Mouse (Mus musculus) hindbrain, postnatal 0 days (tissue): ENCODE measurements at regions not wholly inside any gene's neighbourhood (a gene's known extent, or its start where the extent isn't known, plus 50 kb on each side); places are given as distances from the start of the nearest gene placed in this dataset.

Source experiments
- ATAC-seq: fragments of 200-750 bp; cut with Nextera tagmentation; 2 replicates; pipeline ENCODE4 v1.8.0; 2017; ENCODE audit warnings: mild to moderate bottlenecking, moderate TSS enrichment, moderate library complexity
- DNase-seq: peaks from one replicate; pipeline ENCODE4 v3.0.0-alpha.2; 2015; ENCODE audit warnings: low spot score
- H3K27ac ChIP-seq: fragments of 300-500 bp; sonication (generic); 2 replicates; pipeline ENCODE4 v1.5.1; 2014; ENCODE audit warnings: mild to moderate bottlenecking
- H3K27me3 ChIP-seq: fragments of 300-500 bp; sonication (generic); 2 replicates; pipeline ENCODE4 v1.6.1; 2014; ENCODE audit warnings: low read length, mixed read lengths; ENCODE audit not compliant: insufficient read depth
- H3K36me3 ChIP-seq: fragments of 300-500 bp; sonication (generic); 2 replicates; pipeline ENCODE4 v1.6.1; 2014; ENCODE audit warnings: low read length, mixed read lengths; ENCODE audit not compliant: insufficient read depth
- H3K4me1 ChIP-seq: fragments of 300-500 bp; sonication (generic); 2 replicates; pipeline ENCODE4 v1.6.1; 2014; ENCODE audit warnings: antibody characterized with exemption, low read length, mixed read lengths; ENCODE audit not compliant: insufficient read depth
- H3K4me2 ChIP-seq: fragments of 300-500 bp; sonication (generic); 2 replicates; pipeline ENCODE4 v1.6.1; 2014; ENCODE audit warnings: low read depth, mild to moderate bottlenecking, low read length, moderate library complexity, mixed read lengths
- H3K4me3 ChIP-seq: fragments of 300-500 bp; sonication (generic); 2 replicates; pipeline ENCODE4 v1.5.1; 2014; ENCODE audit warnings: low read length
- H3K9ac ChIP-seq: fragments of 300-500 bp; sonication (generic); replicated peaks from 2 replicates; pipeline ENCODE4 v1.6.1; 2014; ENCODE audit warnings: mild to moderate bottlenecking, low read length, moderate library complexity, mixed read lengths
- H3K9me3 ChIP-seq: fragments of 300-500 bp; sonication (generic); 2 replicates; pipeline ENCODE4 v1.6.1; 2016; ENCODE audit warnings: low read length, mixed read lengths
- CTCF ChIP-seq: IDR thresholded peaks from 2 replicates; pipeline ENCODE4 v1.5.1; 2016; ENCODE audit warnings: antibody characterized with exemption, control low read depth, low read depth
- WGBS: fragments of 180-500 bp; shearing (Covaris S2); extraction: QIAGEN DNeasy Blood & Tissue Kit; methylation state at CpG from one replicate; pipeline ENCODE4 v1.1.7; 2014; 5-methylcytosine and 5-hydroxymethylcytosine counted together

DNA sequence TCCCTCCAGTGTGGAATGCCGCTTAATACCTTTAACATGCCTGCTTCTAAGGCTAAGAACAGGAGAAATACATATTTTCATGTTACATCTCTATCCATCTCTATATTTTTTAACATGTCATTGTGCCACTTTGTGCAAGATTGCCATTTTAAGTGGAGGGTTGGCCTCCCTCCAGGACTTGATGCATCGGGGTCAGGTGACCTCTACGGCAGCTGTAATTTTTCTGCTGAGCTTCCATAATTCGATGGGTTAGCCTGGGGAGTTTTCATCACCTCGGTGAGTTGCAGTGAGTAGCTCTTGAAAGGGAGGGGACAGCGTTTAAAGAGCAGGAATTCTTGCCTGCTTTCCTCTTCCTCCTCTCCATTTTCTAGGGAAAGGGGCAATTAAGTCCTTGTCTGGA lies 203.6 kb downstream of the Rpl10-ps3 start:
- Histone ChIP-seq H3K27ac (no peak overlapping the region), H3K9ac (no peak overlapping the region), H3K27me3 (no peaks in the 10 kb centered on the region), H3K36me3 (no peaks in the 10 kb centered on the region), H3K9me3 (no peaks in the 10 kb centered on the region), H3K4me2 (no peak overlapping the region), H3K4me3 (no peak overlapping the region), H3K4me1 (0 out of 2 replicates have a peak, but pooled peaks cover 7% of the 10 kb centered on the region)
- WGBS, result 49% methylated on average over 6 of the region's 6 CpGs
- no peak for ATAC-seq
- DNase-seq, result no peak
- TF ChIP-seq CTCF, result no peak

DNA sequence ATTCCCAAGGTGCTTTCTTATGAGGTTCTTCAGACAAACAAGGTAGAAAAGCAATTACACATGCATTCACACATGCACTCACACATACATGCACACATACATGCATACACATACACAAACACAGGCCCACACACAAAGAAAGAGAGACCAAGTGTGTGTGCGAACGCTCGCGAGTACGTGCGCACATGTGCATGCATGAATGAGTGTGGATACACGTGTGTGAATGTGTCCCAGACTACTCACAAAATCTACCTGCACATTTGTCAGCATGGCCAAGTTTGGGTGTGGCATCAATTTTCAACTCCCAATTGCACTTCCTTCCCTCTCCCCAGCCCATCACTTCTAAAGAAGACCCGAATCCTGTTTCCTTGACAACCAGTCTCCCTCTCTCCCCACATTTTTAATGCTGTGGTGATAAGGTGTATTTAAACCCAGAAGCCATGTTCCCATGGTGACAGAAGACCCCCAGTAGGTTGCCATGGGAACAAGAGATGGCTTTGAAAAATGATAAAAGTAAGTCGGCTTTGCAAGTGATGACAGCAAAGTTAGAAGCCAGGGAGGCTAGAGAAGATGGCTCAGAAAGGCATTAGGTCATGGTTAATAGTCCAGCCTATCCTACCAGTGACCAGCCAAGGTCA lies 206.3 kb downstream of the Rpl10-ps3 start:
- no peak overlapping the region for H3K9ac ChIP-seq
- DNase-seq (peak; percentile 73), ATAC-seq (peak; percentile 71; the same call in 1 of the 2 replicates)
- no peaks in the 10 kb centered on the region for H3K27me3 ChIP-seq
- no peaks in the 10 kb centered on the region for H3K9me3 ChIP-seq
- H3K4me1 ChIP-seq, result 0 out of 2 replicates have a peak, but pooled peaks cover 7% of the 10 kb centered on the region
- no peak overlapping the region for H3K27ac ChIP-seq
- no peaks in the 10 kb centered on the region for H3K36me3 ChIP-seq
- no peak for TF ChIP-seq CTCF
- H3K4me3 ChIP-seq, result no peak overlapping the region
- H3K4me2 ChIP-seq, result no peak overlapping the region
- WGBS, result 76% methylated on average over 9 of the region's 9 CpGs

DNA sequence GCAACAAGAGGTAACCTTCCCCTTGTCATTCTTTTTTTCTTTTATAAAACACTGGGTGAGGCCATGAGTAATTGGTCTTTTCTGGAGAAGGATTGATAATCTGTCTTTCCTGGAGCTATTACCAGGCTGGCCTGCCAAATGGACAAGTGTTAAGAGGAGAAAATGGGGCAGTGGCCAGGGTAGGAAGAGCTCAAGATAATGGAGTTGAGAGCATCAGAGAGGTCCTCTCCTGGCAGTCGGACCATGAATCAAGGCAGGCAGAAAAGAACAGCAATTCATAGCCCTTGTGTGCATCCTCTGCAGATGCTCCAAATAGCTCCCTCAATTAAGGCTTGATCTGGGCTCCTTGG lies 208.2 kb downstream of the Rpl10-ps3 start:
- TF ChIP-seq CTCF, result no peak
- WGBS, result 81% methylated on average over 1 of the region's 1 CpGs
- H3K4me3 ChIP-seq, result no peak overlapping the region
- no peak overlapping the region for H3K9ac ChIP-seq
- DNase-seq, result no peak
- no peaks in the 10 kb centered on the region for H3K36me3 ChIP-seq
- H3K4me2 ChIP-seq, result no peak overlapping the region
- H3K4me1 ChIP-seq, result 0 out of 2 replicates have a peak, but pooled peaks cover 5% of the 10 kb centered on the region
- no peaks in the 10 kb centered on the region for H3K27me3 ChIP-seq
- no peak for ATAC-seq
- H3K27ac ChIP-seq, result no peak overlapping the region
- H3K9me3 ChIP-seq, result no peaks in the 10 kb centered on the region

DNA sequence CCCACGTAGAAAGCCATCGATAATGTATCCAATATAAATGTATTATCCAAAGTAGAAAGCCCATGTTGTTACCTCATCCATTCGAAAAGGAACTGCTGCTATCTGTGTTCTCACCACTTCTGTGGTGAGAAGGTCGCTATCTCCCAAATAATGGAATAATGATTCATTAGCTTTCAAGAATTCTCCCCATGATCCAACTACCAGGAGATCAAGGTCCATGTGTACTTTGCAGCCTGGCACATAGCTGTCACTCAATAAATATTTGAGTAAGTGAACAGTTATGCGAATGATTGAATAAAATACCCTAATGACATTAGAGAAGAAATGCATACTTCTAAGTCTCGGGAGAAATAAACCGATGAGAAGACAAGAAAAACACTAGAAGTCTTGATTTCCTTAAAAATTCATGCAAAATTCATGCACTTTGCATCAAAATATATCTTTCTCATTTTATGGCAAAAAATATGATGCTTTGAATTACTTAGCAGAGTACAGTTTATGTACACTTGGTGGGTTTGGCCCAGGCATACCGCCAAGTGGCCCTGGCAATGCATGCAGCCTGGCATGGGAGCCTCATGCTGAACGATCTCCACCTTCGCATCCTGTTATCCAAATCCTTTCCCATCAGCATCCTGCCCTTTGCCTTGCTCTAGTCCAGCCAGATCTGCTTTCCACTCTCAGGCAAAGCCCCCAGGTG lies 208.7 kb downstream of the Rpl10-ps3 start:
- ATAC-seq (no peak), DNase-seq (peak; percentile 25)
- no peak overlapping the region for H3K27ac ChIP-seq
- 0 out of 2 replicates have a peak, but pooled peaks cover 3% of the 10 kb centered on the region for H3K4me1 ChIP-seq
- no peaks in the 10 kb centered on the region for H3K27me3 ChIP-seq
- H3K36me3 ChIP-seq, result no peaks in the 10 kb centered on the region
- H3K4me2 ChIP-seq, result no peak overlapping the region
- no peak overlapping the region for H3K9ac ChIP-seq
- TF ChIP-seq CTCF, result no peak
- no peaks in the 10 kb centered on the region for H3K9me3 ChIP-seq
- no peak overlapping the region for H3K4me3 ChIP-seq
- 78% methylated on average over 10 of the region's 10 CpGs for WGBS

DNA sequence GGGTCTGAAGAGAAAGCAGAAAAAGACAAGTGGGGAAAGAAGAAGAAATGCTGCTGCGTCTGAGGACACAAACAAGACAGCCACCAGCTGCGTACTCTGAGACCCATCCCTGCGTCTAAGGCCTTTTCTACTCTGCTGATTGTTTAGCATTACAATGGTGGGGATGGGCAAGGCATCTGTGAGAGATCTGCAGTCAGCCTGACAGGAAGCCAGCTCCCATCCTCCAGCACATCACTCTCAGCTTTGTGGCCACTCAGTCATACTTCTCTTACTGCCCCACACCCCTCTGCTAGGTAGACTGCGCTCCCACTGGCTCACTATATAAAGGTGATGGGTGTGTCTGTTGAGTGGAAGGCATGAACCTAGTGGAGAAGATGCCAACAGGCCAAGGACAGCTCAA lies 220.5 kb downstream of the Rpl10-ps3 start:
- H3K27ac ChIP-seq, result no peak overlapping the region
- H3K27me3 ChIP-seq, result no peaks in the 10 kb centered on the region
- no peak for TF ChIP-seq CTCF
- H3K4me3 ChIP-seq, result no peak overlapping the region
- no peak overlapping the region for H3K4me2 ChIP-seq
- no peaks in the 10 kb centered on the region for H3K9me3 ChIP-seq
- peaks cover 13% of the 10 kb centered on the region; the same call in 1 of the 2 replicates for H3K4me1 ChIP-seq
- H3K9ac ChIP-seq, result no peak overlapping the region
- H3K36me3 ChIP-seq, result no peaks in the 10 kb centered on the region
- ATAC-seq, result no peak
- no peak for DNase-seq
- WGBS, result 37% methylated on average over 4 of the region's 4 CpGs

DNA sequence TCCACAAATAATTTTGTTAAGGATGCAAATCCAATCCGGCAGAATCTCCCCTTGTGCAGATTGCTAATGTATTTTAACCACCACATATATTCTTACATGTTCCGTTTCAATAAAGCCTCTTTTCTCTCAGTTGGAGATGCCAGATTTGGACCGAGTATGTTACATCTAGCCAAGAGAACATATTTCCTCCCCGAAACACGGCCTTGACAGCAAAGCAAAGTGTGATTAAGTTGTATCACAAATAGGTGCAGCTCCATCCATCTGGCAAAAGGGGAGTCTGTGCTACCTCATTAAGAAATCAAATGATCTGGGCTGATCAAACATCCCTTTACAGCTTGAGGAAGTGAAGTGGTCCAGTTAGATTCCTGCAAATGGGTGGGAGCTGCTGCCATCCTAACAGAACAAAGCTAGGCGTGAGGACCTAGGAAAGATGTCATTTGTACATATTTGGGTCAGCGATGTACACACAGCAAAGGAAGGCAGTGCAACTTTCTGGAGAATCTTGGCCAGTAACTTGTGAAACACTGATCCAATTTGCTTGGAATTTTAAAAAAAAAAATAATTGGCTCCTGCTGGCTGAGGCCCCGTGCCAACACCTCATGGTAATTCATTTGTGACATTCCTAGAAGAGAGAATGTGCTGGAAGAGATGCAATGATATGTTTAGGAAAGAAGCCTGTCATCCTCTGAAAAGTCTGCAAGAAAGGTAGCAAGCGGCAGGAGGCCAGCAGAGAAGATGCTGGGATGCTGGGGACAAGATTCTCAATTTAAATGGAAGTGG lies 223.8 kb downstream of the Rpl10-ps3 start:
- H3K4me3 ChIP-seq, result no peak overlapping the region
- no peak overlapping the region for H3K27ac ChIP-seq
- ATAC-seq (no peak), DNase-seq (no peak)
- H3K36me3 ChIP-seq, result no peaks in the 10 kb centered on the region
- peaks cover 13% of the 10 kb centered on the region; the same call in 1 of the 2 replicates for H3K4me1 ChIP-seq
- no peaks in the 10 kb centered on the region for H3K27me3 ChIP-seq
- WGBS, result 65% methylated on average over 9 of the region's 9 CpGs
- no peak for TF ChIP-seq CTCF
- no peaks in the 10 kb centered on the region for H3K9me3 ChIP-seq
- no peak overlapping the region for H3K9ac ChIP-seq
- no peak overlapping the region for H3K4me2 ChIP-seq

DNA sequence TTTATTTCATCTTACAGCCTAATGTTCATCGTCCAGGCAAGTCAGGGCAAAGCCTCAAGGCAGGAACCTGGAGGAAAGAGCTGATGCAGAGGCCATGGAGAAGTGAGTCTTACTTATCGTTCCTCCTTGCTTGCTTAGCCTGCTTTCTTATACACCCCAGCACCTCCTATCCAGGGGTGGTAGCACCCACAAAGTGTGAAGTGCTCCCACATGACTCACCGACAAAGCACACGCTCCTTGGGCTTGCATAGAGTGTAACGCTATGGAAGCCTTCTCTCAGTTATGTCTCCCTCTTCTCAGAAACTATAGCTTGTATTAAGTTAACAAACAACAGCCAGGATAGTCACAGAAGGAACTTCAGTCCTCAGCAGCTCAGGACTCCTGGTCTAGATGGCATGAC lies 225.4 kb downstream of the Rpl10-ps3 start:
- Histone ChIP-seq H3K4me3 (no peak overlapping the region), H3K4me2 (no peak overlapping the region), H3K27me3 (no peaks in the 10 kb centered on the region), H3K9ac (no peak overlapping the region), H3K9me3 (no peaks in the 10 kb centered on the region), H3K27ac (no peak overlapping the region), H3K36me3 (no peaks in the 10 kb centered on the region), H3K4me1 (peaks cover 12% of the 10 kb centered on the region; the same call in 1 of the 2 replicates)
- 95% methylated on average over 5 of the region's 5 CpGs for WGBS
- no peak for TF ChIP-seq CTCF
- DNase-seq (no peak), ATAC-seq (no peak)
